Mouse (Mus musculus) large intestine, adult 2 months (tissue): ENCODE measurements around the gene Emp1. TPM values are rescaled to one million over a fixed set of nuclear protein-coding genes. Genes with fewer than 3 reads are reported as not detected.

Experiments used
- DNase-seq: peaks from one replicate; pipeline ENCODE4 v3.0.0-alpha.2; 2012; ENCODE audit warnings: low read depth, low spot score
- WGBS: fragments of 180-500 bp; shearing (Covaris S2); methylation state at CpG from one replicate; pipeline ENCODE4 v1.1.7; 2018; 5-methylcytosine and 5-hydroxymethylcytosine counted together
- polyA plus RNA-seq: library from polyadenylated mRNA; depleted of rRNA; stranded (reverse); fragments of >200 nt; gene quantifications from 2 replicates; pipeline ENCODE4 v1.2.3, GENCODE M21; 2012; rRNA removed

Emp1 gene
- polyA plus RNA-seq: 138 and 265 TPM in 2 replicates

DNA sequence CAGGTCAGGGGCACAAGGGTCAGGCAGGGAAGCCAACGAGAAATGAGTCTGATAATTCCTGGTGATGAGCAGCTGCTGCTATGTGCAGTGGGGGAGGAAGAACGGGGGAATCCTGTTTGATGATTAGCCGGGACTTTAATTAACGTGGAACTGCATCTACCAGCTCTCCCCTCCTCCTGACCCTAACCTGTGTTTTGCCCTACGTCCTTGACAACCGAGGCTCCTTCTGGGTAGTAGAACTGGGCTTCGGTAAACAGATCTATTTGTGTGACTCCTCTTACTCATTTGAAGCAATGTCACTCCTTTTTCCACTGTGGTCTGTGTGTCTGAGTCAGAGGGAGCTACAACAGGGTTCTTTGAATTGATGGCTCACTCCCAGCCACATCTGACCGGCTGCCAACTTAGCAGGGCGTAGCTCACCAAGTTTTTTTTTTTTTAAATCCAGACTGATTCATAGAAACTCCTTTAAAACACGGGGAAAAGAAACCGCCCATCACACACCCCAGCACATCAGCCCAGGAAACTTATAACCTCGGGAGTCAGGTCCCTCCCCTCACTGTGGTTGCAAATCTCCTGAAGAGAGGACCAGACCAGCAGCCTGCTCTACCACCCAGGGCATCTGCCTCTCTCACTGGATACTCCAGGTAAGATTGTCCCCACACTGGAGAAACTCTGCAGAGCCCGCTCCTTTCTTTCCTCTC lies at the start of gene Emp1:
Gene Emp1, plus strand, starts transcription at position 87 of the 701 bp plus-strand sequence.
- peak; percentile 89 for DNase-seq
- 4% methylated on average over 13 of the region's 13 CpGs for WGBS

DNA sequence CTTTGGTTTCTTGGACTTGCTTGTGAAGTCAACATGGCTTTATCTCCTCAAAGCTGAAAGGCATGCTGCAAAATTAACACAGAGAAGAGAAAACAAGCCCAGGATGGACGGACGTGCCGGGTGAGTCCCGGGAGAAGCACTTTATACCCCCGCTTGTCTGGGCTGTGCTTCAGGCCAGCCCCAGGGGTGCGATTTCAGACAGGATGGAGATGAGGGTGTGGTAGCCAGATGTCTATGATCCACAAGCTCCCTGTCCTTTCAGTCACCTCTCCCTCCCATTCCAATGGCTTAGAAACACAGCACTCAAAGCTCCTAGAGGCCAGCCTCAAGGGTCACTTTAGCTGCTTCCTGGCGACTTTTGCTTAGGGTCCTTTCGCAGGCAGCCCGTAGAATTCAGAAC lies 48.4 kb upstream of the Emp1 start:
- WGBS: 75% methylated on average over 9 of the region's 9 CpGs
- DNase-seq: no peak

DNA sequence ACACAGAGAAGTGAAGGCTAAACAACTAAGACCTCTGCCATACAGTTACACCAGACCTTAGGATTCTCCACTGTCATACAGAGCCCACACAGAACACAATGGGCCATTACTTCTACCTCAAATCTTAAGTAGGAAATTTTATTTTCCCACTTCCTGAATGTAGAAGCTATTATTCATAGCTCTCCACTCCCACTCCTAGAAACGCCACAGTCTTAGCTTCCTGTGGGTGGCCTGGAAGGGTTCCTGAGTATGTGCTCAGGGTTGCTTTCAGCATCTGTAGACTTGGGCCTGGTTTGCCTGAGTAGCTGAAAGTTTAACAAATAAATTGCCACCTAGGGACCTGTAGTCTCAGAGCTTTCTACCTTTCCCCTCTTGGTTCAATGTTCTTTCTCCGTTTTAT lies 46.2 kb upstream of the Emp1 start:
- WGBS: 69% methylated on average over 2 of the region's 2 CpGs

DNA sequence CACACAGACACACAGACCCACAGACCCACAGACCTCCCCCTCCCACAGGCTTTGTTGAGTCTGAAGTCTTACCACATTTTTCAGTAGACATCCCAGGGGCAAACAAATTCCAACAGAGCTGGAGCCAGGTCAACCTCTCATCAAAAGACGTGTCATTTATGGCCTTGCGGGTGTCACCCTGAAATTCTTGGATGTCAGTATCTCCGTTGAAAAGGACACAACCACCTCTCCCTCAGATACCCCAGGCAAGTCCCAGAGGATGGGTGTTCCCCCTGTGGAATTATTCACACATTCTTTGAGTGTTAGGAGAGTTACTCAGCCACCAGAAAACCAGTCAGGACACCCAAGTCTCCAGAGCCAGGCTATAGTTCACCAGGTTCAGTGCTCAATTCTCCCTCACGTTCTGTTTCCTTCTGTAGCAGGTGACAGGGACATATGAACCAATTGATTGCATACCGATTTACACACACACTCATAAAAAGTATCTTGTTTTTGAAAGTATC lies 42.9 kb upstream of the Emp1 start:
- DNase-seq: no peak
- WGBS: 65% methylated on average over 5 of the region's 5 CpGs

More for the DNA sequence above, 46.2 kb upstream of the Emp1 start:
- no peak for DNase-seq

DNA sequence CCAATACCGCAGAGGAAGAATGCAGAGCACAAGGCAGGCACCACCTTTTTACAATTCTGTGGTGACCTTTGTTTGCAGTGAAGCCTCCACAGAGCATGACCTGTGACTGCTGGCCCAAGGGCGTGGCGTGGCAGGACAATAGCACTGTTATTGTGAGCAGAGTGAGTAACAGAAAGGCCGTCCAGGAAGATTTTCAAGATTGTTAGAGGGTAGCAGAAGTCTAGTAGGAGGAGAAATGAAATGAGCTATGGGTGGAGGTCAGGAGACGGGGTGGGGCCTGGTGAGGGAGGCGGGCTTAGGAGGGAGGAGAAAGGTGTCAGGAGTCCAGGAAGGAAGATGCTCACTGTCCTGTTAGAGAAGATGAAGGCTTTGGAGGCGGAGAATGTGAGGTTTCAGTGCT lies 39.6 kb upstream of the Emp1 start:
- 23% methylated on average over 7 of the region's 7 CpGs for WGBS
- DNase-seq: no peak

DNA sequence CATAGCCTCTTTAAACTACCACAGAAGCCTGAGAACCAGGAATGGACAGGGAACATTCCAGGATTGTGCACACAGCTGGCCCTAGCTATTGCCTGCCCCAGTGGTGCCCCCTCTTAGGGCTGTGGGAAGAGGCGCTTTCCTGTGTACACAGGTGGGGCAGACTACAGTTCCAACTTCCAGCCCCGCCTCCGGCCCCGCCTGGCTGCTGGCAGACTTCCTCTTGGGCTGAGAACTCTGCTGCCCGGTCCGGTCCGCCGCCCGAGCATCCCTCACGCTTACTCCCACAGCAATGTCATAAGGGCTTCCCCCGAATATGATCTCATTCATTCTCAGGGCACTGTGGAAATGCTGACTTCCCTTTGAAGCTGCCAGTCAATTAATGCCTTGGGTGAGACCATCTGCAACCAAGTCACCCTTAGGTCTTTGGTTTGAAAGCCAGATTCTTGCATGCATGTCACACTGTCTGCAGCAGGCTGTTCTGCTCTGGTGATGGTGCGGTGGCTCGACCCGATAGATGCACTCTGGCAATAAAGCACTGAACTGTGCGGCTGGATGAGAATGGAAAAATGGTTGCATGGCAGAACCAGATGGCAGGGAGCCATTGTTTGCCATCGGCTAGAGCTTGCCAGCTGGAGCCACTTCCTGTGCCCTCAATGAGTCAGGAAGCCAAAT lies 38.9 kb upstream of the Emp1 start:
- WGBS: 15% methylated on average over 16 of the region's 16 CpGs
- DNase-seq: no peak

DNA sequence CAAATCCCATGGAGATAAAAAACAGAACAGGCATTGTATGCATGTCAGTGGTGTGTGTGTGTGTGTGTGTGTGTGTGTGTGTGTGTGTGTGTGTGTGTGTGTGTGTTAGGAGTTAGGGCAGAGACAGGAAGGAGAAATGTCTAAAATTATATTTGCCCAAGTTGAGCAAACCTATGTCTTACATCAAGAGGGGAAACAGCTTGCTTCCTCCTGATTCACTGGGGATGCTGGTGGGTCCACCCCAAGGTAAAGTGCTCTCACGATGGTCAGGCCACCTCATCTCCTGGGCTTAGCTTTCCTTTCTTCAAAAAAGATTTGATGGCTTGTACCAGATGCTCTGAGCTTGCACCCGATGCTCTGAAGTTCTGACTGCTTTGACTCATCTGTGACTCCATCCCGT lies 38.2 kb upstream of the Emp1 start:
- 39% methylated on average over 3 of the region's 3 CpGs for WGBS
- DNase-seq: no peak

DNA sequence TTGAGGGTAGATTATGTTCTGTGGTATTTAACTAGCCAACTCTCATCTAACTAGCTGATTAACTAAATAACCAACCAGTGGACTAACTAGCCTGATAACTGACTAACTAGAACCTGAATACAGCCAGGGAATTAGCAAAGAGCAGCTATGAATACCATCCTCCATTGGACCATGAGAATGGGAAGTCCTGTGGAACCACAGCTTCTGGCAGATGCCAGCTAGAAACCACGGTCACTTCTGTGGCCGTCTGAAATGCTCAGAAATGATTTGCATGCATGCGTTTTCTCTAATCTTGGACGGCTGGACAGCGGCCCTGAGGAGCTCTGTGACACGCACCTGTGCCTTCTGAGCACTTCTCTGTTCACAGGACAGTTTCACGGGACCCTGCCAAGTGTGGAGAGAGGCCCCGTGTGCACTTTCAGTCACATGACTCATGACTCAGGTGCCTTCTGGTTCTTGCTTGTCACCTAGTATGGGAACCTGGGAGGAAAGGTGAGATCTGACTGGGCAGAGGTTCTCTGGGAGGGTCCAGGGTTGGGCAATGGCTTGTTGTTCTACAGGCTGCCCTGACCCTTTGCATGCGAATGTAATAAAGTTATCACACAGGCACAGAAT lies 37.6 kb upstream of the Emp1 start:
- 28% methylated on average over 9 of the region's 9 CpGs for WGBS
- DNase-seq: no peak

DNA sequence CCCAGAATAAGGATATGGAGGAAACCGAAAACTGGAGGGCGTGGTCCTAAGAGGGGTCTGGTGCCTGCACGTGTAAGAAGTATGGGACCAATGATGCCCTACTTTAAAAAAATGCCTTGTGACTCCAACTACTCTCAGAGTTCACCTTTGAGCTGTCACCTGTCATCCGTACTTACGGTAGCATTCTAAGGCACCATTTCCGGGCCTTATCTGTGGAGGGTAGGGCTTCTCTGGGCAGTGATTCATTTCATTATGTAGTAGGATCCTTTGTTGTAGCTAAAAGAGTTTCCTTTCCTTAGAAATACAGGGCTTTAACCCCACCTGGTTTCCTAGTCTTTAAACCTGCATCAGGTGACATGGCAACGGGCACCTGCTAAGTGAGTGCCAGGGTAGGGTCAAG lies 35.5 kb upstream of the Emp1 start:
- no peak for DNase-seq
- 39% methylated on average over 7 of the region's 7 CpGs for WGBS

DNA sequence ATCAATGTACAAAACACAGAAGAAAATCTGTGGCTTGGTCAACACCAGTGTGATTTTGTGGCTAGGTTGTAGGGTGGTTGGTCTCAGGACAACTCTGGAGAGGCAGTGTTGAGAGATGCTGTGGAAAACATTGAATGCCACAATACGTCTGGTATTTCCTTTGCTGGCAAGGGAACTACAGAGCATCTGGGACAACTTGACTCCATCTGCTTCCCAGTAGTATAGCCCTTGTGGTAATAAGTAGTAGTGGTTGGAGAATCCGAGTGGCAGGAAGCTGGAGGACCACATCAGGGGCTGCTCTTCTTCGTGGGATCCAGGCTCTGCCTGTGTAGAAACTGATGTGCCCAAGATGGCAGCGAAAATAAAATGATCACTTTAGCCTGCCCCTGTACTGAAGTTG lies 30.4 kb upstream of the Emp1 start:
- 77% methylated on average over 4 of the region's 4 CpGs for WGBS
- DNase-seq: no peak

DNA sequence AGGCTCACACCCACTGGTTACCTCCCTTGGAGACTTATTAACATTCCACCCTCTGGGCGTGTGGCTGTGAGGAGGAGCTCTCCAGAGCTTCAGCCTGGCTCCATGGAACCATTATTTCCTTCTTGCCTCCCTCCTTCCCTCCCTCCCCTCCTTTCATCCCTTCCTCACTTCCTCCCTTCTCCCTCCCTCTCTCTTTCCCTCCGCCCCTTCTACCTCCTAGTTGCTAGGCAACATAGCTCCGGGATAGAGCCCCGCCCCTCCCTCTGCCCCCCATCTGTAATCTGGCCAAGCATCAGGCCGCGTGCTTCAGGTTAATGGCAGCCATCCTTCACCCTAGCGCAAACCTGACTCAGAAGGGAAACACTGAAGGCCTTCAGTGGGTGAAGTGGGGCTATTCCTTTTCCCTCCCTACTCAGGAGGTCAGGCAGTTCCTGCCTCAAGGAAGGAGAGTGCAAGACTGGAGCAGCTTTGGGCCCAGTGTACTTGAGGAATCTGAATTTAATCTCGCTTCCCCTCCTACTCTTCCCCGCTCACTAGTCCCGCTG lies 29.5 kb upstream of the Emp1 start:
- no peak for DNase-seq
- 38% methylated on average over 10 of the region's 10 CpGs for WGBS

DNA sequence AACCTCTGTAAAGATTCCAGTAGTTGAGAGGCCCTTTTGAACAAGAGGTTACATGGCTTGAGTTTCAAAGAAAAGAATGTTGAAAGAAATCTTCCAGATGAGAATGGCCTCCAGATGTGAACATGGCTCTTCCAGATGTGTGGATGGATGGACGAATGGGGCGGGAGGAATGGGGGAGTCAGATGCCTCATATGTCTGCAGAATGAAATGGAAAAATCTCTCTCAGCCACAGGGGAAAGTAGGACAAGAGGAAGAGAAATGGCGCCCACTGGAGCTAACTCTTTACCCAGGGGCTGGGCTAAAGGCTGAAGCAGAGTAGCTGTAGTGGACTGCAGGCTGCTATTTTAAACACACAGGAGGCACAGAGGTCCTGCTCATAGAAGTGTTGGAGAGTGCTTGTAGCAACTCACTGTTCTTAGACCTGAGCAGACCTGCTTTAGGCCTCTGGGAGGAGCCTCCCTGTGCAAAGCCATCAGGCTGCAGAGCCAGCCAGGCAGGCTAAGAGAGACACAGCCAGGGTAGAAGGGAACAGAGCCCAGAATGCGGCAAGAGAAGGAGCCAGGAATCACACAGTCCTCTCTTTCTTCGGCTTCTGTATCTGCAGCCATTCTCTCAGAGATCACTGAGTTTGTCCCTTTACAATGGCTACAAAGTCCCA lies 28.2 kb upstream of the Emp1 start:
- no peak for DNase-seq
- WGBS: 75% methylated on average over 5 of the region's 5 CpGs

DNA sequence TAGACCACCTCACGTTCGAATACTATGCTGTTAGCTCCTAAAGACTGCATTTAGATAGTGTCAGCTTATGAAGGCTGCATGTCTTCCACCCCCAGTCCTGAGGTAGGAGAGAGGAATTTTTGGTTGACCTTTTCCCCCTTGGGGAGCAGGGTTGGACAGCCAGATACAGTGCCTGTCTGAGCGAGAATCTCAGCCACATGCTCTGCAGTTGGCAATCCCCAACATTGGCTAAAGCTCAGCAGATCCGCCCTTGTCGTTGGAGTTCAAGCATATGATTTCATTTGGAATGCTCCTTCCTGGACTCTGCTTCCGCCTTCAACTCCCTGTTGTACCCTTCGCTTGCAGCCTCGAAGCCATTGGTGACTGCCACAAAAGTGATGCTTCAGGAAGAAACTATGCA lies 26.0 kb upstream of the Emp1 start:
- WGBS: 77% methylated on average over 8 of the region's 8 CpGs
- DNase-seq: no peak

DNA sequence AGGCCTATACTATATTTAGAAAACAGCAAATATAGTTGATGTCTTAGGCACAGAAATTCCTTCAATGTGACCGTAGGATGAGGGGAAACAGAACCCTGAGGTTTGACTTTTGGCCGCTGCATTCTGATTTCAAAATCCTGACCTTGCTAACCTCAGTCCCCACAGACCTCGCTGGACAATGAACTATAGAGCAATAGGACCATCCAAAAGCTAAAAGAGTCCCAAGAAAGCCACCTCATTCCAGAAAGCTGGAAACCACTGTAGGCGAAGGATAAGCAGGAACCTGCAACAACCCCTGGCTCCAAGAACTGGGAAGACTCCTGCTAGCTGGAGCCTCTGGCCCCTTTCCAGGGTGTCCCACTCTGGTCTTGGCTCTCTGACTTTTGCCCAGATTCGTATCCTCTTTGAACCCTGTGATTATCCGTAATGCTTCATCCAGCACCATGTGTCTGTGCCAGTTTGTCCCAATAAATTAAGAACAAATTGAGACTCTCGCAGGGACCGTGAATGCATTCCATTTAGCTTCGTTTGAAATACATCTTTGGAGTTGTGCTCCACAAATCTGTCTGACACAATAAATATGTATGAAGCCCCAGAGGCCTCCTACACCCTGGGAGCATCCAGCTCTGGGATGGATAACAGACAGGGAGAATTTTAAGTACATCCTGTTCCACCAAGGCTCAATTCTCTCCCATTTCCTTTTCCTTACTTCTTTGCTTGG lies 21.8 kb upstream of the Emp1 start:
- WGBS: 64% methylated on average over 9 of the region's 9 CpGs
- DNase-seq: no peak

DNA sequence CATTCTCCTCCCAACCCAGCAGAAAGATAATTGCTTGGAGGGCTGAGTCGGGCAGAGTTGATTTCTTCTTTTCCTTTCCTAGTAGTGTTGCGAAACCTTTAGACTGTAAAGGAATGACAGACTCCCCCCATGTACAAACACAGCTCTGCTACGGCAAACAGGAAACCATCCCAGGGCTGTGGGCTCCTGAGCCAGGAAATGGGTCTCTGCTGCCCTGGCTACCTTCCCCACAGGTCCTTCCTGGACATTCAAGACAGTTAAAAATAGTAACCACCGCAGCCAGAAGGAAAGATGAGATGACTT lies 21.3 kb upstream of the Emp1 start:
- WGBS: 13% methylated on average over 4 of the region's 4 CpGs
- no peak for DNase-seq

DNA sequence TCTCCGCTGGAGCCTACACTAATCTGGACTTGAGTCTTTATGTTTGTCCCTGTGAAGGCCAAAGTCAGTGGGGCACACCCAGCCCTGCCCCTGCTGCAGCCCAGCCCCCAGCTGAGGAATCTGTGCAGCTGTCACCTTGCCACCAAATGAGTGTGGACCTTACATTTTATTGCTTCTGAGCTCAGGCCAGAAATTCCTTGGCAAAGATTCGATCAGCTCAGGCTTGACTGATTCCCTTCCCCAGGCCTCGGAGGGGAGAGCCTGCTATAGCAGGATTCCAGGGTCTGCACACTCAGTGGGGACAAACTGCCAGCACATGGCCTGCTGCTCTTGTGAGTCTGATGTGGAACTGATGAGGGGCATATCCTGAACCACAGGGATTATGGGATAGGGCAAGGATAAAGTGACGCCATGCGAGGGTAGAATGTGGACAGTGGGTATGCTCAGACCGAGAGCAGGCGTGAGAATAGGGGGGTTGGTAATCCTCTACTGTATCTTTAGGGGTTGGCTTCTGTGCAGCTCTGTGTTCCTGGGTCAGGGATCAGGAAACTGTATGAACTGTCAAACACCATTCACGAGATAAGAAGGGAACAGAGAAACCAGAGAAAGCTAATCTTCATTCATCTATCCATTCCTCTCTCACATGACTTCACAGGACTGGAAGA lies 10.6 kb upstream of the Emp1 start:
- peak; percentile 86 for DNase-seq

DNA sequence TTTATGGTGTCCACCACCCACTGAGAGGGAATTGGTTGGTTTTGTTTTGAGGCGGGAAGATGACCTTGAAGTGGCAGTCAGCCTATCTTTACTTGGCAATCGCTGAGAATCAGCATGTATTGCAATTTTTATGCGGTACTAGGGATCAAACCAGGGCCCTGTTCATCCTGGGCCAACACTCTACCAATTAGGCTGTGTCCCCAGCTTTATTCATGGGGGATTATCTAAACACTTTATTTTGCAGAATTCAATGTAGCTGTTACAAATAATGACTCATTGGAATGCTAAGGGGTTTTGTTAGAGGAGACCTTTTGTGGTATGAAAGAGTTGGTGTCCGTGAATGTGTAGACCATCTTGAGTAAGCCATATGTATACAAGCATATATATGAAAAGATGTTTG lies 9.8 kb upstream of the Emp1 start:
- 63% methylated on average over 4 of the region's 4 CpGs for WGBS
- no peak for DNase-seq

More for the DNA sequence above, 10.6 kb upstream of the Emp1 start:
- 36% methylated on average over 8 of the region's 8 CpGs for WGBS

DNA sequence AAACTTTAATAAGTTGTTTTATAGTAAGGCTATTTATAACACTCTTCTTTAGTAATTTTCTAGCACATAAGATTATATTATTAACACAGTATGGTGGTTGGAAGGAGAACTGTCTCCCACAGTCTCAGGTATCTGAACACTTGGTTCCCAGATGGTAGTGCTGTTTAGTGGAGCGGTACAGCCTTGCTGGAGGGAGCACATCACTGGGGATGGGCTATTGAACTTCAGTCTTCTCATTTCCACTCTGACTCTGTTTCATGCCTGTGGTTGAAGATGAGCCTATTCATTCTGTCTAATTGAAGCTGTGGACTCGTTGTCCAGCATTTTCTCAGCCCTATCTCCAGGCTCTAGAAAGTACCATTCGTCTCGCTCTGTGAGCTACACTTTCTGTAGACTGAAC lies 7.4 kb upstream of the Emp1 start:
- DNase-seq: no peak
- WGBS: 92% methylated on average over 4 of the region's 4 CpGs

DNA sequence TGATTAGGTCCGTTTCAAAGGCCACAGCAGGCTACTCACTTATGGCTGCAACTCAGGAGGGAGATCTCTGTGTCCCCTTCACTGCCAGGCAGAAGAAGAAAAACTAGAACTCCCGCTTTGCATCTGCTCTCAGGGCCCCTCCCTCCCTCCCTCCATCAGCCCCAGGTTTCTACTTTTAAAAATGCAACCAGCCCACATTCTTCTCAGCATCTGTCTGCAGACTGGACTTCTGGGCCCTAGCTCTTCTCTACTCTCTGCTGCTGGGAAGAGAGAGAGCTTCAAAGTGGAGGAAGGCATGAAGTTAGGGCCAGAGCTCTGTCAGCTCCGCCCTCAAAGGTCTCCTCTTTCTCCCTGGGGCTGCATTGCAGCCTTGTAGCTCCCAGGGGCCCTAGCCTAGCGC lies 2.0 kb upstream of the Emp1 start:
- DNase-seq: no peak
- 83% methylated on average over 4 of the region's 4 CpGs for WGBS
